Mouse (Mus musculus) T-helper 1 cell (primary cell): Measurements from ENCODE around the gene 4930442H23Rik.
"Not testable (repeated sequence)": the region's sequence is repeated elsewhere in the genome, so short reads cannot be mapped to it uniquely, and the experiment has no call there.

ENCODE experiments used
- in situ Hi-C: fragments of 300-600 bp; cut with MboI, MseI; formaldehyde crosslinking; loops from one replicate; pipeline ENCODE4 v1.15.1; 2025; ENCODE audit warnings: high pct_unique_total_duplicates

4930442H23Rik gene

DNA sequence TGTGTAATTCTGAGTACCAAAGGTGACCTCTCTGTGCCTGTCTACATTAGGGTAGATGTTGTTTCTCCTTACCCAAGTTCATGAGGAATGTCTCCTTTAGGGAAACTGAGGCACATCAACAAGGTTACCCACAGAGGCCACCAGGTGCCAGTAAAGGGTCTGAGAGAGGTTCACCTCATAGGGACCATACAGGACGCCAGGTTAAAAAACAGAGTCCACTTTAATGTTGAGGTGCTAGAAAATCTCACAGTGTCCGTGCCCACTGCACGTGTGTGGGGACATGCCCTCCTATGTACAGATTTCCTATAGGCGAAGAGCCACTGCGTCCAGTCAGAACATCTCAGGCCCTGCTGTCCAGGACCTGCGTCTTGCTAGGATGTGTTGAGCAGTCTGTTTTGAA lies 15.3 kb upstream of the 4930442H23Rik start:
- in situ Hi-C loops: loop anchor here (5.0 kb wide), 1 partner anchor 38 kb away; no protein-coding TSS in a partner anchor

DNA sequence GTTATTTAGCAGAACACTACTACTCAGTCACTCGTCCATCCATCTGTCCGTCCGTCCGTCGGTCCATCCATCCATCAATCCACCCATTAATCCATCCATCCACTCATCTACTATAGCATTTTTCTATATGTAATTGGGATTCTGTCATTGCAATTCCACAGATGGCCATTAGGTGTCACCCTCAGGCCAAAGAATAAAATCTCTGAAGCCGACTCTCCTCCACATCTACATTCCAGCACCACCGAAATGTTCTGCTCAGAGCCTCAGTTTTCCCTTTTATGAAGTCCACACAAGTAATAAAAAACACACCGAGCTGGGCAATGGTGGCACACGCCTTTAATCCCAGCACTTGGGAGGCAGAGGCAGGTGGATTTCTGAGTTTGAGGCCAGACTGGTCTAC lies 14.6 kb upstream of the 4930442H23Rik start:
- in situ Hi-C loops: loop anchor here (5.0 kb wide), 1 partner anchor 39 kb away; no protein-coding TSS in a partner anchor

DNA sequence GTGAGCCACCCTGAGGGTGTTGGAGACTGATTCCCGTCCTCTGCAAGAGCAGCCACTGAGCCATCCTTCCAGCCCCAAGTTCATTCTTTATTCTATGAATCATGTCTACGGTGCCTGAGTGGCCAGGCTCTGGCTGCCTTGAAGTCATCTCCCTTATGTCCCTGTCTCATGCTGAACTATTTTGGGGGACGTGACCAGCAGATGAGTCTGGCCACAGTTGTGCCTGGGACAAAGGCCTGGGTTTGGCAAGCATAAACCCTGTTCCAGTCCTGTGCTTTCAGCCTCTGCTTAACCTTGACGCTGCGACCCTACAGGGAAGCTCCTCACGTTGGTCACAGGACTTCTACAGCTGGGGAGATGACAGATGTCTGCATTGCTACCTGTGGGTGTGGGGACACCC lies 13.7 kb upstream of the 4930442H23Rik start:
- in situ Hi-C loops: loop anchor here (5.0 kb wide), 1 partner anchor 40 kb away; no protein-coding TSS in a partner anchor

DNA sequence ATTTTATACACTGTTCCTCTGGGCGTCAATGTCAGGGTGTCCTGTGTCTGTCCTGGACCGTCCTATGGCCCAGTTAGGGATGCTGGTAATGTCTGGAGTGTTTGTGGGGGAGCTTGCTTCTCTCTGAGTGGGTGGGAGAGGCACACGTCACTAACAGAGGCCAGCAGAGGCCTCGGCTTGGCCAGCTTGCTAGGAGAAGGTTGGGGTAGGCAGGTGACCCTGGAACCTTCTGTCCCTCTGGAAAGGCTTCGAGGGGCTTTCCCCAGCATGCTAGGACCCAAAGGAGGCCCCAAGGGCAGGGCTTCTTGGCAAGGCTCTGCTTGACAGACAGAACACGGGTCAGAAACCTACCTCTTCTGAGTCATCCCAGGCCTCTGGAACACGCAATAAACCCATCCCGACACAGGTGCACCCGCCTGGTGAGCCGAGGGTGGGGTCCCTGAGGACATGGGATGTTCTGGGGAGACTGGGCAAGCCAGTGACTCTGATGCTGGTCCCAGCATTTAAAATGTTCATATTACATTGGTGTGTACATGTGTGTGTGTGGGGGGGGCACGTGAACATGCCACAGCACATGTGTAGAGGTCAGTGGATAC lies 12.9 kb upstream of the 4930442H23Rik start:
- in situ Hi-C loops: loop anchor here (5.0 kb wide), 1 partner anchor 41 kb away; no protein-coding TSS in a partner anchor

DNA sequence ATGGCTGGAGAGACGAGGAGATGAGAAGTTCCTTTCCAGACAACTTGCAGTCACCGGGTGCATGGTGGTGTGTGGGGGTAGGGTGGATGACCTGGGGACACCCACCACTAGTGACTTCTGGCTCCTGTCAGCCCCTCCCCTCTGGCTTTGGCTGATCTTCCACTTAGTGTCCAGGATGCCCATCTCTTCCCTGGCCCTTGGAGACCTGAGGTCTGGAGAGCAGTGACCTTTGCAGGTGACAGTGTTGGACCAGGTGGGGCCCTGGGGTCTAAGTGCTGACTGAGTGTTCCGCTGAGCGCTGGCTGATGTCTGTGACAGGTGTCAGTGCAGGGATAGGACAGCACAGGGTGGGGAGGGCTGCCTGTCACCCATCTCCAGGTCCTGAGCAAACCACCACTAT lies 11.7 kb upstream of the 4930442H23Rik start:
- in situ Hi-C loops: loop anchor here (5.0 kb wide), 1 partner anchor 42 kb away; no protein-coding TSS in a partner anchor

DNA sequence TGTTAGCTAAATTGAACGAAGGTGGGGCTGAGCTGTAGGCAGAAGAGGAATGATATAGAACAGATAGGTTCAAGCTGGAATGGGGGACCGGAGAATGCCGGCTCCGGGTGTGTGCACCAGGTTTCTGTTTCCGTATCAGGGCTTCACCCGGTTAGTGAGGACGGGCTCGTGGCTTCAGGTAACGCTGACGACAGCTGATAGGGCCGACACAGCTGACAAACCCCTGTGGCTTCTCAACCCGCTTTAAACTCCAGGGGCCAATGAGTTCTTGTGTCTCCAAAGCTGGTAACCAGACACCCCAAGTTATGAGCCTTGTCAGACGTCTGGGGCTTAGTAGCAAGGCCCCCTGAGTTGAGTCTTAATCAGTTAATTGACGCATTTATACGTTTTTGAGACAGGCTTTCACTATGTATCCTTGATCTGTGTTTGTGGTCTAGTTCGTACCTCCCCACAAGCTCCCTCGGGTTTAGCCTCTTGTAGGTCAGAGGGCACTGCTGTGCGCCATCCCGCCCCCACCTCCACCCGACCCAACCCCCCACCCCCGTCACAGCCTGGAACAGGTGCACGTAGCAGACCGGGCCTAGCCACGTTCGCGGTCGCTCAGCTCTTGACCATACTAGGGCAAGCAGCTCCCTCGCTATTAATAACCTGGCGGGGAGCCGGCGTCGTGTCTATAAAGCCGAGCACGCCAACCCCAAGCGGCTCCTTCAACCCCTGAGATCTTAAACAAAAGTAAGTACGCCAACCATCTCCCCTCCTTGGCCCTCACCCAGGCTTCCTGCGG lies 10.5 kb upstream of the 4930442H23Rik start:
- in situ Hi-C loops: no loop called here

DNA sequence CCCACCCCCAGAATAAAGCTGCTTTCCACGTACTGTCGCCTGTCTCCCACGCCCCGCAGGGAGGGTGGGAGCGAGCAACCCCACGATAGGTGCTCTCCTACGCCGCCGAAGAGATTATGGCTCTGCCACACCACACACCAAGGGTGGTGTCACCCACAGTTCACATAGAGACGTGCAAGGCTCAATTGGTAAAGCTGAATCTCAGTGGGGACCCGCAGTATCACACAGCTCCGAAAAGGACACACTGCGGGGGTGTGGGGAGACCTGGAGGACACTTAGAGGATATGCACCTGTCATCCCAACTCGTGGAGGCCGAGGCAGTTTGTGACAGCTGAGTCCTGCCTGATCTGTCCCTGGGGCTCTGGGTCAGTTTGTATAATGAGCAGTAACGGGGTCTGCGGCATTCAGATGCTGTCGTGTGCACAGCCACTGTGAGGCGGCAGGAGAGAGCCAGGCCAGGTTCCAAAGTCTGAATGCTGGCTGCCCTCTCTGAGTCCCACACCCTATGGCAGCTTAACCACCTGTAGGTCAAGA lies 9.4 kb upstream of the 4930442H23Rik start:
- in situ Hi-C loops: no loop called here

DNA sequence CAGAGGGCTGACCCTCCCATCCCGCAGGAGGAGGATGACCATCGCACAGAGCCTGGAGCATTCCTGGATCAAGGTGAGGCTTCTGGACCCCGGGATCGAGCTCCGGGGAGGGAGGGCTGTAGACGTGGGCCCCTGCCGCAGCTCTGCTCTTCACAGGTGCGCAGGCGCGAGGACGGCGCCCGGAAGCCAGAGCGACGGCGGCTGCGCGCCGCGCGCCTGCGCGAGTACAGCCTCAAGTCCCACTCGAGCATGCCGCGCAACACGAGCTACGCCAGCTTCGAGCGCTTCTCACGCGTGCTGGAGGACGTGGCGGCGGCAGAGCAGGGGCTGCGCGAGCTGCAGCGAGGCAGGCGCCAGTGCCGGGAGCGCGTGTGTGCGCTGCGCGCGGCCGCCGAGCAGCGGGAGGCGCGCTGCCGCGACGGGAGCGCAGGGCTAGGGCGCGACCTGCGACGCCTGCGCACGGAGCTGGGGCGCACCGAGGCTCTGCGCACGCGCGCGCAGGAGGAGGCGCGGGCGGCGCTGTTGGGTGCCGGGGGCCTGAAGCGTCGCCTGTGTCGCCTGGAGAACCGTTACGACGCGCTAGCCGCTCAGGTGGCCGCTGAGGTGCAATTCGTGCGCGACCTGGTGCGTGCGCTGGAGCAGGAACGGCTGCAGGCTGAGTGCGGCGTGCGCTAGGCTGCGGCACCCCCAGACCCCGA lies 8.8 kb upstream of the 4930442H23Rik start:
- in situ Hi-C loops: no loop called here

DNA sequence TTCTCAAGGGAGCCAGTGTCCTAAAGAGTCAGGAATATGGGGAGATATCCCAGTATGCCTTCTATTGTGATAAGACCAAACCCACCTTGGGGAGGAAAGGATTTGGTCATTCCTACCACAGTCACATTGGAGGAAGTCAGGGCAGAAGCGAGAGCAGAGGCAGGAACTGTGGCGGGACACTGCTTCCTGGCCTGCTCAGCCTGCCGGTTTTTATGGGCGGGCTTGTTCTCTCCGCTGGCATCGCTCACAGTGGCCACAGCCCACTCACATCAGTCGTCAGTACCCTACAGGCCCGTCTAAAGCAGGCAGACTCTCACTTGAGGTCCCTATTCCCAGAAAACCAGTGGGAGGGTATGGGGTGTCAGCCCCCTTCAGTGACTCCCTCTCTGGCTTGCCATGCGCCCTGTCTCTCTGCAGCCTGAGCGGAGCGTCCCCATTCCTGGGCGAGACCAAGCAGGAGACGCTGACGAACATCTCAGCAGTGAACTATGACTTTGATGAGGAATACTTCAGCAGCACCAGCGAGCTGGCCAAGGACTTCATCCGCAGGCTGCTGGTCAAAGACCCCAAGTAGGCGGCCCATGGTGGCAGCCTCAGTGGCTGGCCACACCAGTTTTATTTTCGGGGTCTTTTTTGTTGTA lies 7.8 kb upstream of the 4930442H23Rik start:
- in situ Hi-C loops: no loop called here

DNA sequence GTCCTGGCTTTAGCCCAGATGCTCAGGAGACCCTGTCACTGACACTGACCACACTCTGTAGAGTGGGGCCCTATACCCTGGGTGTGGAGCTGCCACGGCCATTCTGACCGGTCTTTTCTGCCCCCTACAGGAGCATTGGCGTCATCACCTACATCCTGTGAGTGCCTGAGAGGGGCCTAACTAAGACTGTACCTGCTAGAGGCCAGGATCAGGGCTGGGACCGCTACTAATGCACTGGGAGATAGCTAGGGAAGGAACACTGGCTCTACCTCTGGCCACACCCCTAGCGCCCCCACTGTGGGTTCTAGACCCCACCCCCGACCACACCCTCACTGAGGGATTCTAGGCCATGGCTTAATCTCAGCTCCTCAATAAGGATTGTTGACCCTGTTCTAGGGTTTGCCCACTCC lies 7.3 kb upstream of the 4930442H23Rik start:
- in situ Hi-C loops: no loop called here

DNA sequence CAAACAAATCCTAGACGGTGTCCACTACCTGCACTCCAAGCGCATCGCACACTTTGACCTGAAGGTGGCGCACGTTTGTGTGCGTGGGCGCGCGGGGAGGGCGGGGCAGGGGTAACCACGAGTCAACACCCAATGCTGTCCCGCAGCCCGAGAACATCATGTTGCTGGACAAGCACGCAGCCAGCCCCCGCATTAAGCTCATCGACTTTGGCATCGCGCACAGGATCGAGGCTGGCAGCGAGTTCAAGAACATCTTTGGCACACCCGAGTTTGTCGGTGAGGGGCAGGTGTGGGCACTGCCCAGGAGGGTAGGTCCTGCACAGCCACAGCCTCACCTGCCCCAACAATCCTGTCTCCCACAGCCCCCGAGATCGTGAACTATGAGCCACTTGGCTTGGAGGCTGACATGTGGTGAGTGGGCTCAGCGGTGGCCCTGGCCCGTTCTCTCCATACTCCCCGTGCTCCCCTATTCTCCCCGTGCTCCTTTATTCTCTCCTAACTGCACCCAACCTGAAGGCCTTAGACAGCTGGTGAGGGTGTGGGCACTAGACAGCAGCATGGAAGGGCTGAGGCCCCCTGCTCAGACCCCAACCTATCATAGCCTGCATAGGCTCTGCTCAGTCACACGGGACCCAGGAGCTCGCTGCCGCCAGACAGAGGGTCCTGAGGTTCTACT lies 6.7 kb upstream of the 4930442H23Rik start:
- in situ Hi-C loops: no loop called here

DNA sequence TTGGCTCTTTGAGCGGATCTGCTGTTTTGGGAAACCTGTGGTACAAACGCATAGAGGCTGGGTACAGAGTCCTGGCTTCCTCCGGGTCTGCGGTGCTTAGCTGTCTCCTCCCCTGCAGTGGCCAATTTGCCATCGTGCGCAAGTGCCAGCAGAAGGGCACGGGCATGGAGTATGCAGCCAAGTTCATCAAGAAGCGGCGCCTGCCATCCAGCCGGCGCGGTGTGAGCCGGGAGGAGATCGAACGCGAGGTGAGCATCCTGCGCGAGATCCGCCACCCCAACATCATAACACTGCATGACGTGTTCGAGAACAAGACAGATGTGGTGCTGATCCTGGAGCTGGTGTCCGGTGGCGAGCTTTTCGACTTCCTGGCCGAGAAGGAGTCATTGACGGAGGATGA lies 6.2 kb upstream of the 4930442H23Rik start:
- in situ Hi-C loops: no loop called here

DNA sequence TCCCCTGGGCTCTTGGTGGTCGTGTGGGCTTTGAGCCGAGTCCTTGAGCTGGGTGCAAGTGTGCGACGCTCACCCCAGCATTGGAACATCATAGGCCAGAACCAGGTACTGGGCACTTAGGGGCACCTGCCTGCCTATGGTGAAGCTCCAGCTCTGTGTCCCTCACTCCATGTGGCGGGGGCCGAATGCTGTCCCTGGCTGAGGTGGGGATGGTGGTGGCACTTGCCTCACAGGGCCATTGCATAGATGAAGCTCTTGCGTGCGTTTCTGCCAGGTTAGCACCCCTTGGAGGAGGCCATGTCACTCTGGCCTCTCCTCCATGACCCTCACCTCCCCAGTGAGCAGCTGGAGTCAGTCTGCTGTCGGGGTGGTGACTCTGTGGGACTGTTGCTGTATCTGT lies 3.5 kb upstream of the 4930442H23Rik start:
- in situ Hi-C loops: no loop called here

DNA sequence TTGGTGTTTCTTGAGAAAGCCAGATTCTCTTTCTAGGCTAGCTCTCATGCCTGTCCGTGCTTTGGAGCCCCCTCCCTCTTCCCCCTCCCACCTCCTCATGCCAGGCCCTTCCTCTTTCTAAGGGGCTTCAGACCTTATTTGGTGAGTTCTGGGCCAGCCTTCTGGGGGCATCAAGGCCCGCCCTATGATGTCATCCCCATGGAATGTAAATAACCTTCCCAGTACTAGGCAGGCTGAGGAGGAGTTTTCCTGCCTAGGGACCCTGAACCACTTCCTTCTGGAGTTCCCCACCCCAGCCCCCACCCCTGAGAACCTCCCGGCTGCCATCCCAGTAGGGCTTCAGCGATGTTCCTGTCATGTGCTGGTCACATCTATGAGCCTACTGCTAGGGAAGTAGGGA lies 1.1 kb upstream of the 4930442H23Rik start:
- in situ Hi-C loops: no loop called here

DNA sequence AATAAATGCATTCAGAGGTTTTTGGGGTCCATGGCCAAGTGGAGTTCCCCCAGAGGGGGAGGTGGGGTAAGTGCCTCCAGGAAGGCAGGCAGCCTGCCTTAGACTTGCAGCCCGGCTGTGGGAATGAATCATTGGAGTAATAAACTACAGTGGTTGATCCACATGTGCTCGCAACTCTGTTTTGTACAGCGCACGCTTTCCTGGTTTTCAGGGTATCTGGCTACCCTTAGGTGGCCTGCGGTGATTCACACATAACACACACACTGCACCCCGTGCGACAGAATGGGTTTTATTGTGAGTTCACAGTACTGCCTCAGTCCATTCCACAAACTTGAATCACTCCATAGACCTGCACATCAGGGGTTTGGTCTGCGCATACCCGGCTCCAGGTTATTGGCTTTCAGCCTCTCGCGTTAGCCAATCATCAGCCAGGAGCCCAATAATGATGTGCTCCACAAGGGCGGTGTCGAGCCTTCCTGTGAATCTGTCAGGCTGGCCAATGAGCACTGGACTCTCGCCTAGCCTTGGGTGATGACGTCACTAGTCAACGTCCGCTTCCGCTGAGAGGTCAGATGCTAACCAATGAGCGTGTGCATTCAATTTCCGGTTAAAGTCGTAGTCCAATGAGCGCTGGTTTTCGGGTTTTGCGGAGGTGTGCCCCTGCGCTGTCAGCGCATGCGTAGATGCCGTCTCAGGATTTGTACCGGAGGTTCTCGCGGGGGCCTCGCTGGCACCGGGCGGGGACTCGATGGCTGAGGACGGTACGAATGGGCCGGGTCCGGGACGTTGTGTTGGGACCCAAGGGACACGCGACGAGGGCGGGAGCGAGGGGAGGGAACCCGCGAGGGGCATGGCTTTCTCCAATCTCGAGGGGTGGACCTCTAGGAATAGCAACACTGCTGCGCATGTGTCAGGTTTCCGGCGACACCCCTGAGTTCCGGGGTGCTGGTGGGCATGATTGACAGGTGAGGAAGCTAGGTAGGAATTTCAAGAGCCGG lies 1.0 kb downstream of the 4930442H23Rik start, which contains the start of gene Dapk3:
TSS of gene Dapk3 (plus strand) at position 670 of the 998 bp plus-strand sequence.
- in situ Hi-C loops: no loop called here

DNA sequence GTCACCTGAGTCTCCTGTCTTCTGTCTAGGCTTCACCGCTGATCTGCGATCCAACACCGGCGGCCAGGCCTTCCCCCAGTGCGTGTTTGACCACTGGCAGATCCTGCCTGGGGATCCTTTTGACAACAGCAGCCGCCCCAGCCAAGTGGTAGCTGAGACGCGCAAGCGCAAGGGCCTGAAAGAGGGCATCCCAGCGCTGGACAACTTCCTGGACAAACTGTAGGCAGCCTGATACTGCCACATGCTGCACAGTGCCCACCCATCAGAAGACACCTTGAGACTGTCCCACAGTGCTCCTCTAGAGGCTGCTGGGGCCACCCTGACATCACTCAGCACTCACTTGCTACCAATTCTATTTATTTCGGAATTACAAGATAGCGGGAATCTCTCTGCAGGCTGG lies 1.8 kb downstream of the 4930442H23Rik start:
- in situ Hi-C loops: not testable (repeated sequence)

DNA sequence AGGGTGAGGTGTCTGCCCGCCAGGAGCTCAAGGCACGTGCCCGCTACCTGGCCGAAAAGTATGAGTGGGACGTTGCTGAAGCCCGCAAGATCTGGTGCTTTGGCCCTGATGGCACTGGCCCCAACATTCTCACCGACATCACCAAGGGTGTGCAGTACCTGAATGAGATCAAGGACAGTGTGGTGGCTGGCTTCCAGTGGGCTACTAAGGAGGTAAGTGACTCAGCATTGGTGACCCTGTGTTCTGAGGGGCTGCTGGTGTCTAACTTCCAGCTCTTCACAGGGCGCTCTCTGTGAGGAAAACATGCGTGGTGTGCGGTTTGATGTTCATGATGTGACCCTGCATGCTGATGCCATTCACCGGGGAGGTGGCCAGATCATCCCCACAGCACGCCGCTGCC lies 2.7 kb downstream of the 4930442H23Rik start:
- in situ Hi-C loops: no loop called here

DNA sequence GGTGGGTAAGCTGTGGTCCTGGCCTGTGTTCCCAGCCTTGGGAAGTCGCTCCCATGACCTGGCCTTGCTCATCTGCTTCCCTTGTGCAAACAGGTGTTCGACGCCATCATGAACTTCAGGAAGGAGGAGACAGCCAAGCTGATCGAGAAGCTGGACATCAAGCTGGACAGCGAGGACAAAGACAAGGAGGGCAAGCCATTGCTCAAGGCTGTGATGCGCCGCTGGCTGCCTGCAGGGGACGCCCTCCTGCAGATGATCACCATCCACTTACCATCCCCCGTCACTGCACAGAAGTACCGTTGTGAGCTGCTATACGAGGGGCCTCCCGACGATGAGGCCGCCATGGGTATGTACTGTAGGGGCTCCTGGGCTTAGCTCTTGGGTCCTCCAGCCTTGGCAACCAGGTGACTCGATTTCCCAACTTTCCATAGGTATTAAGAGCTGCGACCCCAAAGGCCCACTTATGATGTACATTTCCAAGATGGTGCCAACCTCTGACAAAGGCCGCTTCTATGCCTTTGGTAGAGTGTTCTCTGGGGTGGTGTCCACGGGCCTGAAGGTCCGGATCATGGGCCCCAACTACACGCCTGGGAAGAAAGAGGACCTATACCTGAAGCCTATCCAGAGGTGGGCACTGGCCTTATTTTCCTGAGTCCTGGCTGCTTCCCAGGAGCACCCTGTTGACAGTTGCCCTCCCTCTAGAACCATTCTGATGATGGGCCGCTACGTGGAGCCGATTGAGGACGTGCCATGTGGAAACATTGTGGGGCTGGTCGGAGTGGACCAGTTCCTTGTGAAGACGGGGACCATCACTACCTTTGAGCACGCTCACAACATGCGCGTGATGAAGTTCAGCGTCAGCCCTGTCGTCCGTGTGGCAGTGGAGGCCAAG lies 4.0 kb downstream of the 4930442H23Rik start:
- in situ Hi-C loops: no loop called here

DNA sequence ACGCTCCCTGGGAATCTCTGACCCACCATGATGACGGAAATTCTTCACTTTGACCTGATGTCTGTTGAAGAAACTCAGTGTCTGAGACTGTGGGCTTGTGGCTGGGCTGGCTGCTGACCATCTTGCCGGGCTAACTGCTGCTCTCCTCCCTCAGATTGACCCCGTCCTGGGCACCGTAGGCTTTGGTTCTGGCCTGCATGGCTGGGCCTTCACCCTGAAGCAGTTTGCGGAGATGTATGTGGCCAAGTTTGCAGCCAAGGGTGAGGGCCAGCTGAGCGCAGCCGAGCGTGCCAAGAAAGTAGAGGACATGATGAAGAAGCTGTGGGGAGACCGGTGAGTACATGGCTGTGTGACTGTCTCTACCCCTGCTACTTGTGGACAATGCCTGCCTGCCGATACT lies 4.7 kb downstream of the 4930442H23Rik start:
- in situ Hi-C loops: no loop called here
